Mouse (Mus musculus) bone marrow macrophage, adult 2 months (primary cell): Measurements from ENCODE around the gene Cyct. TPM values are rescaled to one million over a fixed set of nuclear protein-coding genes. Genes with fewer than 3 reads are reported as not detected.

Experiments
- H3K27ac ChIP-seq: 2 replicates; pipeline ENCODE4 v1.5.1; 2012; ENCODE audit warnings: low read depth, low read length; ENCODE audit not compliant: insufficient read depth
- H3K4me1 ChIP-seq: 2 replicates; pipeline ENCODE4 v1.6.1; 2012; ENCODE audit warnings: low read length; ENCODE audit not compliant: control insufficient read depth, insufficient read depth
- H3K4me3 ChIP-seq: 2 replicates; pipeline ENCODE4 v1.5.1; 2012; ENCODE audit warnings: mild to moderate bottlenecking, low read length, moderate library complexity; ENCODE audit not compliant: insufficient read depth
- CTCF ChIP-seq: IDR thresholded peaks from 2 replicates; pipeline ENCODE4 v1.5.1; 2012; ENCODE audit warnings: low read depth, mild to moderate bottlenecking, low read length, moderate library complexity
- POLR2A ChIP-seq: IDR thresholded peaks from 2 replicates; pipeline ENCODE4 v1.6.1; 2012; ENCODE audit warnings: mild to moderate bottlenecking, low read depth, low read length, borderline replicate concordance
- polyA plus RNA-seq: library from polyadenylated mRNA; stranded (reverse); fragments of >200 nt; gene quantifications from 2 replicates; pipeline ENCODE4 v1.2.4, GENCODE M21; 2012; ENCODE audit not compliant: missing spikeins, insufficient read depth, insufficient read length

Cyct gene
- polyA plus RNA-seq, 1 experiment, result not detected

- H3K4me1 ChIP-seq, result no peaks in the 10 kb centered on the region
- TF ChIP-seq POLR2A, result no peak
- no peak for TF ChIP-seq CTCF
Observed at GRCm38 (mm10) chr2:76319231-76319630, 41.0 kb downstream of the Cyct start.

More at GRCm38 (mm10) chr2:76319231-76319630, 41.0 kb downstream of the Cyct start:
- Histone ChIP-seq H3K4me3 (no peak overlapping the region), H3K27ac (no peak overlapping the region)

Other genes with a start within 250 kb of the Cyct start
- gene Pde11a, start 21.7 kb downstream of the Cyct start, polyA plus RNA-seq, result not detected in 2 replicates
- 27.0 and 27.8 TPM in 2 replicates for gene Rbm45, start 9.5 kb upstream of the Cyct start, polyA plus RNA-seq
- not detected in 2 replicates for gene Osbpl6, start 46.1 kb upstream of the Cyct start, polyA plus RNA-seq